Mouse (Mus musculus) bone marrow, adult 2 months (tissue): ENCODE results near the gene 4931406P16Rik. TPM values are rescaled to one million over a fixed set of nuclear protein-coding genes. Genes with fewer than 3 reads are reported as not detected.

Experiments used
- H3K27ac ChIP-seq: fragments of 200-500 bp; 2 replicates; pipeline ENCODE4 v1.5.1; 2012; ENCODE audit warnings: low read depth, mild to moderate bottlenecking, control low read depth, inconsistent platforms, low read length; ENCODE audit not compliant: control insufficient read depth, poor library complexity, insufficient read depth
- H3K4me1 ChIP-seq: fragments of 200-500 bp; 2 replicates; pipeline ENCODE4 v1.6.1; 2011; ENCODE audit warnings: low read length; ENCODE audit not compliant: control insufficient read depth, insufficient read depth
- H3K4me3 ChIP-seq: fragments of 200-500 bp; replicated peaks from 2 replicates; pipeline ENCODE3; 2011; ENCODE audit warnings: mild to moderate bottlenecking, low read depth, low read length, control low read depth; ENCODE audit not compliant: control insufficient read depth
- CTCF ChIP-seq: fragments of 200-500 bp; IDR thresholded peaks from 2 replicates; pipeline ENCODE4 v1.5.1; 2011; ENCODE audit warnings: low read length, control low read depth; ENCODE audit not compliant: control insufficient read depth, insufficient read depth
- POLR2A ChIP-seq: fragments of 200-500 bp; IDR thresholded peaks from 2 replicates; pipeline ENCODE4 v1.6.1; 2011; ENCODE audit warnings: low read depth, mild to moderate bottlenecking, control low read depth, low read length, borderline replicate concordance; ENCODE audit not compliant: control insufficient read depth
- WGBS: fragments of 180-500 bp; shearing (Covaris S2); methylation state at CpG from one replicate; pipeline ENCODE4 v1.1.7; 2018; 5-methylcytosine and 5-hydroxymethylcytosine counted together
- polyA plus RNA-seq: library from polyadenylated mRNA; stranded (reverse); fragments of >200 nt; gene quantifications from 2 replicates; pipeline ENCODE4 v1.2.4, GENCODE M21; 2011; ENCODE audit warnings: low replicate concordance; ENCODE audit not compliant: missing spikeins, insufficient read depth, insufficient read length

4931406P16Rik gene
- polyA plus RNA-seq, 1 experiment: 13.3 TPM

GRCm38 (mm10) chr7:34189376-34189989 lies 123.9 kb downstream of the 4931406P16Rik start:
- Histone ChIP-seq H3K4me1 (no peaks in the 10 kb centered on the region), H3K4me3 (no peak overlapping the region), H3K27ac (peak overlapping the region; percentile 87)
- no peak for TF ChIP-seq CTCF
- TF ChIP-seq POLR2A: no peak
- 19% methylated on average over 12 of the region's 12 CpGs for WGBS

Other genes with a start within 250 kb of the 4931406P16Rik start
- not detected in 2 replicates for gene Scgb1b30, start 218.1 kb downstream of the 4931406P16Rik start, polyA plus RNA-seq
- 2.3 TPM in 1 of 2 replicates, not detected in the other for gene Wtip, start 180.3 kb downstream of the 4931406P16Rik start, polyA plus RNA-seq
- 50.3 and 72.5 TPM in 2 replicates for gene Uba2, start 144.0 kb downstream of the 4931406P16Rik start, polyA plus RNA-seq
- 7.5 and 17.9 TPM in 2 replicates for gene Pdcd2l, start 116.9 kb downstream of the 4931406P16Rik start, polyA plus RNA-seq
- gene Gpi1, start 83.2 kb downstream of the 4931406P16Rik start, polyA plus RNA-seq: 155 and 306 TPM in 2 replicates
- gene Gm6096, start 62.5 kb downstream of the 4931406P16Rik start, polyA plus RNA-seq: not detected in 2 replicates
- gene Lsm14a, start 79.8 kb upstream of the 4931406P16Rik start, polyA plus RNA-seq: 60.4 and 64.8 TPM in 2 replicates